Mouse (Mus musculus) G1E (cell line): Measurements from ENCODE around the gene Plod2. TPM values are rescaled to one million over a fixed set of nuclear protein-coding genes. Genes with fewer than 3 reads are reported as not detected.
A peak's percentile ranks its signal among the peaks of the same experiment; 100 is the strongest.

Source experiments
- ATAC-seq: 2 replicates; pipeline ENCODE4 v1.8.0; 2016; ENCODE audit warnings: mild to moderate bottlenecking; ENCODE audit not compliant: insufficient number of reproducible peaks, poor library complexity, low FRiP score, severe bottlenecking; ENCODE audit errors: extremely low read depth
- DNase-seq: peaks from one replicate; pipeline ENCODE4 v3.0.0; 2012; ENCODE audit warnings: low spot score
- H3K27me3 ChIP-seq: 2 replicates; pipeline ENCODE4 v1.6.1; 2012; ENCODE audit warnings: mild to moderate bottlenecking, low read length, inconsistent platforms; ENCODE audit not compliant: insufficient read depth
- H3K36me3 ChIP-seq: replicated peaks from 2 replicates; pipeline ENCODE3; 2012; ENCODE audit warnings: mild to moderate bottlenecking, inconsistent platforms
- H3K4me1 ChIP-seq: 2 replicates; pipeline ENCODE4 v1.6.1; 2012; ENCODE audit warnings: low read depth, low read length, inconsistent platforms, mixed read lengths; ENCODE audit not compliant: insufficient read depth
- H3K4me3 ChIP-seq: 2 replicates; pipeline ENCODE4 v1.5.1; 2012; ENCODE audit warnings: low read depth, mild to moderate bottlenecking, inconsistent platforms, low read length, moderate library complexity, mixed read lengths
- H3K9me3 ChIP-seq: replicated peaks from 2 replicates; pipeline ENCODE4 v1.6.1; 2012; ENCODE audit warnings: inconsistent platforms
- CTCF ChIP-seq: IDR thresholded peaks from 2 replicates; pipeline ENCODE4 v1.5.1; 2012; ENCODE audit warnings: low read depth, low read length, inconsistent platforms, mixed read lengths
- GATA1 ChIP-seq: IDR thresholded peaks from 2 replicates; pipeline ENCODE4 v1.6.1; 2012; ENCODE audit warnings: borderline replicate concordance, low read length, inconsistent platforms, mixed read lengths
- GATA2 ChIP-seq: IDR thresholded peaks from 2 replicates; pipeline ENCODE4 v1.6.1; 2012; ENCODE audit warnings: low read depth, low read length, inconsistent platforms, borderline replicate concordance
- POLR2AphosphoS5 ChIP-seq: IDR thresholded peaks from 2 replicates; pipeline ENCODE4 v1.6.1; 2012; ENCODE audit warnings: low read depth, low read length, inconsistent platforms; ENCODE audit not compliant: insufficient replicate concordance
- TAL1 ChIP-seq: conservative IDR thresholded peaks from 2 replicates; pipeline ENCODE4 v1.6.1; 2012; ENCODE audit warnings: low read depth, low read length, inconsistent platforms, mixed read lengths
- polyA plus RNA-seq: library from polyadenylated mRNA; stranded (reverse); fragments of >175 nt; gene quantifications from 2 replicates; pipeline ENCODE4 v1.2.3, GENCODE M21; 2012
- total RNA-seq, 2 experiments: library from RNA; stranded (forward) in 1 of 2; stranded (reverse) in 1 of 2; fragments of 200-1000 nt in 1 of 2; fragments of >200 nt in 1 of 2; fragmentation: Nextera tagmentation in 1 of 2; gene quantifications; 2 replicates each; pipeline ENCODE4 v1.2.3; 2014 to 2017

Gene Plod2
- total and polyA plus RNA-seq, 3 experiments, result 4.9 to 155 (median 123) TPM

- DNase-seq (no peak), ATAC-seq (peak; percentile 90)
- H3K27me3 ChIP-seq, result no peaks in the 10 kb centered on the region
- H3K9me3 ChIP-seq, result no peaks in the 10 kb centered on the region
- H3K36me3 ChIP-seq, result peaks cover 30% of the 10 kb centered on the region
- H3K4me1 ChIP-seq, result peaks cover 46% of the 10 kb centered on the region
- H3K4me3 ChIP-seq, result no peak overlapping the region; the same call in 1 of the 2 replicates
- TF ChIP-seq TAL1, result peak; percentile 44
- no peak for TF ChIP-seq GATA1
Measured at GRCm38 (mm10) chr9:92551666-92552065, 9.6 kb downstream of the Plod2 start.

GRCm38 (mm10) chr9:92552691-92553090, 10.7 kb downstream of the Plod2 start:
- H3K36me3 ChIP-seq, result peaks cover 29% of the 10 kb centered on the region
- no peak for DNase-seq
- H3K9me3 ChIP-seq, result no peaks in the 10 kb centered on the region
- H3K4me3 ChIP-seq, result no peak overlapping the region
- H3K4me1 ChIP-seq, result peaks cover 45% of the 10 kb centered on the region
- TF ChIP-seq GATA2, result no peak
- TF ChIP-seq CTCF, result no peak
- no peak for TF ChIP-seq GATA1
- TF ChIP-seq POLR2AphosphoS5, result no peak
- TF ChIP-seq TAL1, result no peak
- H3K27me3 ChIP-seq, result no peaks in the 10 kb centered on the region
- no peak for ATAC-seq

GRCm38 (mm10) chr9:92555006-92555958, 13.3 kb downstream of the Plod2 start:
- DNase-seq (no peak), ATAC-seq (no peak)
- Histone ChIP-seq H3K27me3 (no peaks in the 10 kb centered on the region), H3K36me3 (peaks cover 26% of the 10 kb centered on the region), H3K4me1 (peaks cover 41% of the 10 kb centered on the region), H3K4me3 (no peak overlapping the region), H3K9me3 (no peaks in the 10 kb centered on the region)
- TF ChIP-seq CTCF (no peak), TAL1 (no peak), GATA2 (no peak), GATA1 (no peak), POLR2AphosphoS5 (no peak)

- Histone ChIP-seq H3K36me3 (peaks cover 42% of the 10 kb centered on the region), H3K9me3 (no peaks in the 10 kb centered on the region), H3K4me3 (no peak overlapping the region), H3K27me3 (no peaks in the 10 kb centered on the region), H3K4me1 (peaks cover 32% of the 10 kb centered on the region)
- ATAC-seq (no peak), DNase-seq (no peak)
- TF ChIP-seq CTCF (no peak), GATA2 (no peak), POLR2AphosphoS5 (no peak), TAL1 (no peak), GATA1 (no peak)
Measured at GRCm38 (mm10) chr9:92559750-92560149, 17.7 kb downstream of the Plod2 start.

- Histone ChIP-seq H3K36me3 (peaks cover 36% of the 10 kb centered on the region), H3K4me1 (peaks cover 27% of the 10 kb centered on the region), H3K4me3 (no peak overlapping the region), H3K27me3 (no peaks in the 10 kb centered on the region), H3K9me3 (no peaks in the 10 kb centered on the region)
- TF ChIP-seq GATA1 (no peak), CTCF (no peak), POLR2AphosphoS5 (no peak), GATA2 (no peak), TAL1 (no peak)
- ATAC-seq, result no peak
- no peak for DNase-seq
Measured at GRCm38 (mm10) chr9:92560840-92561547, 19.0 kb downstream of the Plod2 start.

- Histone ChIP-seq H3K9me3 (no peaks in the 10 kb centered on the region), H3K4me3 (no peak overlapping the region), H3K27me3 (no peaks in the 10 kb centered on the region), H3K36me3 (peaks cover 34% of the 10 kb centered on the region), H3K4me1 (peaks cover 27% of the 10 kb centered on the region)
- DNase-seq, result no peak
- ATAC-seq, result no peak; the same call in 1 of the 2 replicates
- TF ChIP-seq TAL1, result no peak
Measured at GRCm38 (mm10) chr9:92562416-92562815, 20.4 kb downstream of the Plod2 start.
